Mouse (Mus musculus) testis, adult 2 months (tissue): Measurements from ENCODE around the gene Lcn11. TPM values are rescaled to one million over a fixed set of nuclear protein-coding genes. Genes with fewer than 3 reads are reported as not detected.
"Not testable (repeated sequence)": the region's sequence is repeated elsewhere in the genome, so short reads cannot be mapped to it uniquely, and the experiment has no call there.

Experiments
- H3K27ac ChIP-seq: fragments of 200-500 bp; 2 replicates; pipeline ENCODE4 v1.5.1; 2012; ENCODE audit warnings: low read depth, low read length; ENCODE audit not compliant: control insufficient read depth, insufficient read depth
- H3K27me3 ChIP-seq: fragments of 200-500 bp; 2 replicates; pipeline ENCODE4 v1.6.1; 2012; ENCODE audit warnings: mild to moderate bottlenecking, low read length, moderate library complexity; ENCODE audit not compliant: control insufficient read depth, insufficient read depth
- H3K36me3 ChIP-seq: fragments of 200-500 bp; 2 replicates; pipeline ENCODE4 v1.6.1; 2012; ENCODE audit warnings: mild to moderate bottlenecking, low read length; ENCODE audit not compliant: control insufficient read depth, insufficient read depth
- H3K4me1 ChIP-seq: fragments of 200-500 bp; 2 replicates; pipeline ENCODE4 v1.6.1; 2012; ENCODE audit warnings: low read length; ENCODE audit not compliant: control insufficient read depth, insufficient read depth
- H3K4me3 ChIP-seq: fragments of 200-500 bp; 2 replicates; pipeline ENCODE4 v1.5.1; 2012; ENCODE audit warnings: low read depth, mild to moderate bottlenecking, low read length, moderate library complexity, mixed read lengths; ENCODE audit not compliant: control insufficient read depth
- CTCF ChIP-seq: fragments of 200-500 bp; IDR thresholded peaks from 2 replicates; pipeline ENCODE4 v1.5.1; 2012; ENCODE audit warnings: low read depth, mild to moderate bottlenecking, inconsistent platforms, low read length, moderate library complexity; ENCODE audit not compliant: control insufficient read depth, insufficient read depth, insufficient replicate concordance
- POLR2A ChIP-seq: fragments of 200-500 bp; IDR thresholded peaks from 2 replicates; pipeline ENCODE4 v1.6.1; 2012; ENCODE audit warnings: low read depth, mild to moderate bottlenecking, inconsistent platforms, low read length, moderate library complexity; ENCODE audit not compliant: control insufficient read depth
- polyA plus RNA-seq: library from polyadenylated mRNA; depleted of rRNA; stranded (reverse); fragments of >200 nt; gene quantifications from 2 replicates; pipeline ENCODE4 v1.2.3, GENCODE M21; 2012

Gene Lcn11
- polyA plus RNA-seq, 1 experiment = not detected

- Histone ChIP-seq H3K4me1 (no peaks in the 10 kb centered on the region), H3K36me3 (no peaks in the 10 kb centered on the region), H3K4me3 (no peak overlapping the region), H3K27me3 (no peaks in the 10 kb centered on the region), H3K27ac (no peak overlapping the region)
- TF ChIP-seq CTCF (no peak), POLR2A (no peak)
These were observed 12.3 kb downstream of the Lcn11 start for GRCm38 (mm10) chr2:25789092-25789491.

GRCm38 (mm10) chr2:25797635-25798034 is 20.8 kb downstream of the Lcn11 start:
- H3K4me1 ChIP-seq = no peaks in the 10 kb centered on the region
- no peaks in the 10 kb centered on the region for H3K36me3 ChIP-seq
- H3K27me3 ChIP-seq = no peaks in the 10 kb centered on the region
- TF ChIP-seq CTCF (no peak), POLR2A (no peak)
- no peak overlapping the region for H3K27ac ChIP-seq
- H3K4me3 ChIP-seq = no peak overlapping the region

- Histone ChIP-seq H3K4me1 (no peaks in the 10 kb centered on the region), H3K27ac (no peak overlapping the region), H3K36me3 (no peaks in the 10 kb centered on the region), H3K4me3 (no peak overlapping the region), H3K27me3 (no peaks in the 10 kb centered on the region)
- TF ChIP-seq POLR2A = no peak
- TF ChIP-seq CTCF = no peak
These were observed 21.2 kb downstream of the Lcn11 start for GRCm38 (mm10) chr2:25798065-25798464.

GRCm38 (mm10) chr2:25811711-25812110 is 34.9 kb downstream of the Lcn11 start:
- Histone ChIP-seq H3K27ac (no peak overlapping the region), H3K36me3 (no peaks in the 10 kb centered on the region), H3K4me1 (no peaks in the 10 kb centered on the region), H3K27me3 (no peaks in the 10 kb centered on the region), H3K4me3 (no peak overlapping the region)
- TF ChIP-seq CTCF (no peak), POLR2A (no peak)

GRCm38 (mm10) chr2:25813364-25813763 is 36.5 kb downstream of the Lcn11 start:
- H3K27ac ChIP-seq = no peak overlapping the region
- no peaks in the 10 kb centered on the region for H3K27me3 ChIP-seq
- H3K4me3 ChIP-seq = peak overlapping the region; percentile 8
- H3K36me3 ChIP-seq = no peaks in the 10 kb centered on the region
- TF ChIP-seq POLR2A (no peak), CTCF (peak; percentile 51; the same call in 1 of the 2 replicates)
- H3K4me1 ChIP-seq = no peaks in the 10 kb centered on the region

- peak within 1 kb of the TSS; percentile 45 for H3K27ac ChIP-seq
- H3K4me1 ChIP-seq, H3K36me3 ChIP-seq, H3K27me3 ChIP-seq: not testable (repeated sequence)
- H3K4me3 ChIP-seq = peak within 1 kb of the TSS; percentile 74
These were observed 38.9 kb downstream of the Lcn11 start, which contains the start of gene Glt6d1 for GRCm38 (mm10) chr2:25815748-25816147. Gene Glt6d1 (minus strand): TSS chr2:25815848.

- Histone ChIP-seq H3K4me3 (no peak within 1 kb of the TSS), H3K27ac (no peak within 1 kb of the TSS), H3K4me1 (no peaks in the 10 kb centered on the region), H3K27me3 (no peaks in the 10 kb centered on the region), H3K36me3 (no peaks in the 10 kb centered on the region)
- TF ChIP-seq CTCF = no peak
- TF ChIP-seq POLR2A = no peak
These were observed 46.0 kb downstream of the Lcn11 start, which contains the start of gene Lcn9 for GRCm38 (mm10) chr2:25822806-25823205. Gene Lcn9 (plus strand): TSS chr2:25823153.

- no peak for TF ChIP-seq POLR2A
- TF ChIP-seq CTCF = no peak
- Histone ChIP-seq H3K4me1 (no peaks in the 10 kb centered on the region), H3K27me3 (no peaks in the 10 kb centered on the region)
These were observed 47.9 kb downstream of the Lcn11 start for GRCm38 (mm10) chr2:25824751-25825150.

More at GRCm38 (mm10) chr2:25824751-25825150, 47.9 kb downstream of the Lcn11 start:
- no peak overlapping the region for H3K27ac ChIP-seq
- no peaks in the 10 kb centered on the region for H3K36me3 ChIP-seq
- no peak overlapping the region for H3K4me3 ChIP-seq
